Mouse (Mus musculus) urinary bladder, postnatal 10 days (tissue): Measurements from ENCODE around the gene Phactr1.

ENCODE experiments used
- DNase-seq: peaks from one replicate; pipeline ENCODE4 v3.0.0; 2022; ENCODE audit warnings: low spot score

The Phactr1 gene

DNA sequence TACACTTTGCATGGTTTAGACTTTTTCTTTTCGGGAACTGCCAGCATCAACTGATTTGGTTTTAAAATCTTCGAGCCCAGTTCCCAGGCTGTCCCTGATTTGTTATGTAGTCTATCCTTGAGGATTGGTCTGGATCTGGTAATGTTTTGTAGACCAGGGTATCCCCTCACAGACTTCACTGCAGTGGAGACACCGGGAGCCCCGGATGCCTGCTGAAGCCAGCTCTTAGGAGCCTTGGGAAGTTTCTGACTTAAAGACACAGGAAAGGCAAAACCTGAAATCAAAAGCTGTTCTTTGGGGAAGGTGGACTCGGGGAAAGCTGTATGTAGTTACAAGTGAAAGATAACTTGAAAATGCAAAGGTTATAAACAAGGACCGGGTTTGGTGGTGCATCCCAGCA, 186.6 kb downstream of the Phactr1 start:
- no peak for DNase-seq

DNA sequence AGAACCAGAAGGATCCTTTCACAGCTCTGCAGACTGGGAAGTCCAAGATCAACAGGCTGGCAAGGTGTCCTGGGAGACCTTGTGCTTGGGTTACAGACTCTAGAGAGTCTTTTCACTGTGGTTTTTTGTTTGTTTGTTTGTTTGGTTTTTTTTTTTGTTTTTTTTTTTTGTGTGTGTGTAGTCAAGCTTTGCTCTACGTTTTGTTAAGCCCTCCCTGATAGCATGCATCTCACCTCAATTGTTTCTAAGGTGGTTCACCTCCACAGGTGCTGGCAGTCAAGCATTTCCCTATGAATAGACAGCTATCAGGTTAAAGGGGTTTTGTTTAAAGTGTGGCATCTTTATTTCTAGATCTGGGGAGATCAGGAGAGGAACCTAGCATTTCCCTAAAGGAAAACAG, 191.7 kb downstream of the Phactr1 start:
- DNase-seq, result no peak

DNA sequence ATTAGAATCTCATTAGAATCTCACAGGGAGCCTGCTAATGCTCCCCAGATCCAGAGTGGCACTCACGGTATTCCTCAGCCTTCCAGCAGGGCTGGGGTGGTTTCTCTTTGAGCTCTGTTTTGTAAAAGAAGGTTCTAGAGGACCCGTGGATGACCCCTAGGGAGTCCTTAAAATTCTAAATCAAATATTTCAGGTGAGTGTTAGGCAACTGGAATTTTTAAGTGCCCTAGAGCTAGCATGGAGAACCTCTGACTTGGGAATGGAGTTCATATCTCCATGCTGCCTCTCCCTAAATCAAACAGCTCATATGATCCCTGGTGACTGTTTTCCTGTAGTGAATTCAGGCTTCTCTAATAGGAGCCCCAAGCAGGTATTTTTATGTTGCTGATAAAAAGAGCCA, 197.9 kb downstream of the Phactr1 start:
- DNase-seq, result no peak

DNA sequence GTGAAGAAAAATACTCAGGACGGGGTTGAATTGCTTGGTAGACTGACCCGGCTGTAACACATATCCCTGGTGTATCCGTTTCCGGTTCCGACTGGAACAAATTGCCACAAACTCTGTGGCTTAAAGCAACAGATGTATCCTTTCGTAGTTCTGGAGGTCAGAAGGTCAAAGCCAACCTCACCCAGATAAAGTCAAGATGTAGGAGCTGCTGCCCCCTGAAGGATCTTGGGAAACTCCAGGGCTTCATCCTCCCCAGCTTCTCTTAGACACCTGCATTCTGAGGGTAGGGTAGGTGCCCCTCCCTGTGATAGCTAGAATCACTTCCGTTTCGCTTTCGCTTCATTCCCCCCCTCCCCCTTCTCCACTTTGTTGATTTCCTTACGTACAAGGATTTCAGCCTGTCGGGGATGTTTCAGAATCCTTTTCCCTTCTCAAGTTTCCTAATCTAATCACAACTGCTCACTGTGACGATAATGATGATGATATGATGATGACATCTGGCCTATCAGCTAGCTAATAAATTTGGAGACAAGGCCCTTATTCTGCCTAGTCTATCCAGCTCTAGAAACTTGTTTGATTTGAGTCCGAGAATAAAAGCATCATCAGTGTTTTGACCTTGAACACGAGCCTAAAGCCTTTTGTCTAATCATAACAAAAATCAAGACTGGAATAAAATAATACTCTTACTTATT, 203.8 kb downstream of the Phactr1 start:
- DNase-seq, result no peak

DNA sequence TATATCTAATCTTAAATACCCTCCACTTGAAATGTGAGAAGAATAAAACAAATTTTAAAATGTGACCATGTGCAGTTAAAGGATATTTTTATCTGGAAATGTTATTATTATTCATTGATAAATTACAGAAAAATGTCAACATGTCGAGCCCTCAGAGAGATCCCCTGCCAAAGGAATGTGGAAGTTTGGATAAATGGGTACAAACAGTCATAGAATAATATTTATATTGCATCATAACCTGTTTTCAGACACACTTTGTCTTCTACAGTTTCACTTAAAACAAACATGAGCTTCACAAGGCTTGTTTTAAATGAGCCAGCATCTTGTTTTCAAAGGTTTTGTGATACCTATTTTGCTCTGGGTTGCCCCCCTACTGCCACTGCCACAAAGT, 204.3 kb downstream of the Phactr1 start:
- no peak for DNase-seq

DNA sequence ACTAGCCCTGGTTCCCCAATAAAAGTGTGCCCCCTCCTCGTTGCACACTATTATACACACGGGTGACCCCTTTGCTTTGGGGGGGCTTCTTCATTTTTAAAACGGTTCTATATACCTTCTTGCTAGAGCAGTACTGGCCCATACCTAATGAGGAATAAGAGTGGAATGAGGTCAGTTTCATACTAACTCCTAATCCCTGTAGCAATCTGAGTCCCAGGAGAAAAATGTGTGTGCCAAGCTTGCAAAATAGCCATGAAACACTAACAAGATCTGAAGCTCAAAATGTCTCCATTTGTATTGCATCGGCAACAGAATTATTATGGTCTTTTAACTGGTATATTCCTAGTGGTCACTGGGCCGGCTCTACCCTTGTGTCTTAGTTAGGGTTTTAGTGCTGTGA, 207.3 kb downstream of the Phactr1 start:
- no peak for DNase-seq

DNA sequence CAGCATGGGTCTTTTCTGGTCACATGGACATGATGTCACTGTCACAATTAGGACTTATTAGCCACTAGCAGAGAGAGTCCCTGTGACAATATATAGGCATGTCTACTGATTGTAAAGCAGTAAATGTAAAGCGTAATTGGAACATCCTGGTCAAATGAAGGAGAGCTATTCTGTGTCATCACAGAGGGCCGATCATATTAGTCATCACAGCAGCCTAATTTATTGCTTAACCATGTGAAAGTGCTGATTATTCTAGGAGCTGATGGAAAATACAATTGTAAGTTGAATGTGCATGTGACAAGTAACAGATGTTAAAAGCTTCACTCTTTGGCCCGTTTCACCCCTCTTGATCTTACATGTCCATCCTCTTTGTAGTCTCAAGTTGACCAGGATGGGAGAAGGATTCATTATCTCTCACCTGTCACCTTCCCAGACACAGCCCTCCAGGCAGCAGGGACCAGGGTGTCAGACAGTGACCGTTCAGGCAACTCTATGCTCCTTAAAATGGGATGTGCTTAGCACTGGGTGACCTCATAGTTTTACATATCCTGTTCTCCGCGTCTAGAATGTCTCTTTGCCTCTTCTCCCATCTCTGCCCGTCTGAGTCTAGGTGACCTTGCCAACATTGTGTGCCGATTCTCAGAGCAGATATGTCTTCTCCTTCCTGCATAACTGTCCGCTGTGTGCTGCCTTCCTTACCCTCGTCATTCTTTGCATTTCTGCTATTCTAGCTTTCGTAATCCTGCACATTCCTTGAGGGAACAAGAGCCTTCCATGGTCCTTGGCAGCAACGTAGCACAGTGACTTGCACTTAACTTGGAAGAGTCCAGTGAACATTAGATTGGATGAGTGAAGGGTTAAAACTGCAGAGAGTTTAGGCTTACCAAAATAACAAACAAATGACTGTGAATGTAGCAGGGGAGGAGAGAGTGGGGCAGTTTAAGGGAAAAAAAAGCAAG, 209.4 kb downstream of the Phactr1 start:
- DNase-seq, result no peak

DNA sequence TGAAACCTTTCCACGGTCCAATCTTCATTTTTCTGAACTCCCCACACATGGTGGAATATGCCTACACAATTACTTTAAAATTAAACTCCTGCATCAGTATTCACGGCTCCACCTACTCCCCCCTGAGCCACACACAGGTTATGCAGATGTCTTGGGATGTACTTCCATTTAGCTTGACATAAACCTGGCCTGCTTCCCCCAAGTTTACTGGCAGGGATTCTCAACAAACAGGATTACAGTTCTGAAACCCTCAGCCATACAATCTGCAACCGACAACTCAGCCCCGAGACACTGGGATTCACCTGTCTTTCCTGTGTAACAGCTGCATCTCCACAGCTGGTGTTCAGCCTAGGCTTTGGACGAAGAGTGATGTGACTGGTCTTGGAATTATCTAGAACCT, 210.2 kb downstream of the Phactr1 start:
- DNase-seq, result no peak

DNA sequence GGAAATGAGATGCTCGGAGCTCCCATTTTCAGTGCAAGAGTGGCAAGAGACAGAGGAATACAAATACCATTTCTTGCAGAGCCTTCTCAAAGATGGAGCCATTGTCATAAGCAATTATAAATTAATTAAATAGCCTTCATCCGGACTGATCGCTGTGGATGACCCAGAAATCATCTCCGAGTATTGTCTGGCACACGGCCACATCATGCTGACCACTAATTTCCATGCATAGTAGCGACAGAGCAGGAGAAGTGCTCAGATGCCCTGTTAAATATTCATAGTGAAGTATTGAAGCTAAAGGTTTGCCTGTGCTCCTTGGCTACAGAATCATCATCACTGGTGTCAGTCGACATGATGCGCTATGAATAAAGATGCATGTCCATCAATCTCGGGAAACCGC, 213.6 kb downstream of the Phactr1 start:
- DNase-seq, result no peak

DNA sequence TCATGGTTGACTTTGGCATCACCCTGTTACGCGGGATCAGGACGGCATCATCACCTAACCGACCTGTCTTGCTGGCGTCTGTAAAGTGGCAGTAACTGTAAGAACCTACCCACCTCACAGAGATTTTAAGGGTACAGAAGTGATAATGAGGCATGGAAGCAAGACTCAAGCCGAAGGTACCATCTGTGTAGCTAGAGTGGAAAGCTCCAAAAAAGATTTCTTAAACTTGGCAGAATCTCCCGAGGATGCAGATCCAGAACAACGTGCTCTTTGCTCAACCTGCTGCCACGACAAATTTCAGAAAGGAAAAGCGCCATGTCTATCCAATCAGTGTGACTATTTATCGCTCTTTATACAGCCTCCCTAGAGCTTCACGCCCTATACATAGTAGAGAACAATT, 214.2 kb downstream of the Phactr1 start:
- no peak for DNase-seq

DNA sequence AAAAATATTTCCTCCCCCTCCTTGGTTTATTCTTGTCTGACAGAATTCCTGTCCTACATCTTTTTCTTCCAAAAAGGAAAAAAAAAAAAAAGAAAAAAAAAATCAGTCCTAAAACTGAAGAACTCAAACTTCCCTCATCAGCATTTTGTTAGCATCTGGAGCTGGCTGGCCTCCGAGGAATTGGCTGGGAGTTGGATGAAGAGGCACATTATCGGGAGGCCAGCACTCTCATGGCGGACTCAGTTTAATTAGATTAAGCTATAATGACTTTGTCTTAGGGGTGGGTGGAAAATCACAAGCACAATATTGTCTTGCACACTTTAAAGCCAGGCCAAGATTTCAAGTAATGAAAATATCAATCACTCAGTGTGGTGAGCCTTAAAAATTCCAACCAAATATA, 215.6 kb downstream of the Phactr1 start:
- no peak for DNase-seq

DNA sequence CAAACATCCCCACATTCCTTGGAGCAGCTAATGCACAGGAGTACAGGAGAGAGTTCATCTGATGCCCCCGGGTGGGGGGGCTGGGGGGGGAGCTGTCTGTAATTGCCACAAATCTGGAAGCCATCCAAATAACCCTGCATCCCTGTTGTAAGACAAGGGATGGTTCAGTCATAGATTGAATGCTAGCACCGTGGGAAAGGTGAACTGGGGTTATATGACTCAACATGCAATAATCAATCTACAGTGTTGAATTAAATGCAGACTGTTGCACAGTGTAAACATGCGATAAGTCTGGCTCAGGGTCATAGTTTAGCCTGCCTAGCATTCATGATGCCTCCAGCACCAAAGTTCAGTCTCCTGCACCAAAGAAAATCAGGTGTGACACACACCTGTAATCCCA, 219.2 kb downstream of the Phactr1 start:
- no peak for DNase-seq

DNA sequence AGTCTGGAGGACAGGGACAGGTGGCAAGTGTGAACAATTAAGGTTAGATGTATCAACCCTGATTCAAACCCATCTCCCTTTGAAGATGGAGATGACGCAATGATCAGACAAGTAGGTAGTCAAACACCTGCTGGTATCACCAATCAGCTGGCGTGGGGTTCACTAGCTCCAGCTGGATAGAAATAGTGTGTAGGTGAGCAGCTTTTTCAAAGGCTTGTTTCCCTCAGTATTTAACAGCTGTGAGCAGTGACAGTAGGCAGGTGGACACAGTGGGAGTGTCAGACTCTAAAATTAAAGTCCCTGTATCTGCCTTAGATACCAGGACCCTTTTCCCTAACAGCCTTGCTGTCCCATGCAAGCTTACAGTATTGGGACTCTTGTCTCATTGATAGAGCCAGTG, 221.4 kb downstream of the Phactr1 start:
- no peak for DNase-seq

DNA sequence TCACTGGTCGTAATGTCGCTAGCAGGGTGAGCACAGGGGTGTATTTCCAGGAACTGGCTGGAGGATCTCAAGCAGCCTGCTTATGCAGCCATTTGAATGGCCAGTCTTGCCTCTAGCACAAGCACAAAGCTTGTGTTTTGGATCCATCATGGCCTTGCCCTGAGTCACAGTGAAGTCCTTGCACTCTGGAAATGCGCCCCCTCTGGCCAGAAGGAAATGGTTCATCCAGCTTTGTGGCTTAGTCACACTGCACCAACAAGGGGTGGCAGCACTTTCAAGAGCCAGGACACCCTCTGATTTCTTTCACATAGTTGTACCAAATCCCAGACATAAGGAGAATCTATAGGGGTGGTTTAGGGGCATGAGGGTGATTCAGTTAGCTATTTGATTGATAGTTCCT, 222.4 kb downstream of the Phactr1 start:
- no peak for DNase-seq

DNA sequence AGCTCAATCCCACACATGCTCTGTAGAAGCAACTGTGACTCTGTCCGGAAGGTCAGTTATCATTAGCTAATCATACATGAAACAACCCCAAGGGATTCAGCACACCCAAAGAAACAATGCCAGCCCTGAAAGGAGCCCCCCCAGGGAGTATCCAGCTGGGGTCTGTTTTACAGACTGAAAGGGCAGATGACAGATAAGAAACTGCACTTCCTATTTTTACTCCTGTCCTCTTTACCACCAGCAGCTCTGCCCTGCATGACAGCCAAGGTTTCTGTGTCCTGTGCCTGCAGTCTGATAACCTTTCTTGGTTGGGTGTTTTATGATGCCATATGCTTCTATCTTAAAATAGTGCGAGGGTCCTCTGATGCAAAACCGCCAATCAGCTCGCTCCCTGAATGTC, 225.4 kb downstream of the Phactr1 start:
- DNase-seq, result no peak

DNA sequence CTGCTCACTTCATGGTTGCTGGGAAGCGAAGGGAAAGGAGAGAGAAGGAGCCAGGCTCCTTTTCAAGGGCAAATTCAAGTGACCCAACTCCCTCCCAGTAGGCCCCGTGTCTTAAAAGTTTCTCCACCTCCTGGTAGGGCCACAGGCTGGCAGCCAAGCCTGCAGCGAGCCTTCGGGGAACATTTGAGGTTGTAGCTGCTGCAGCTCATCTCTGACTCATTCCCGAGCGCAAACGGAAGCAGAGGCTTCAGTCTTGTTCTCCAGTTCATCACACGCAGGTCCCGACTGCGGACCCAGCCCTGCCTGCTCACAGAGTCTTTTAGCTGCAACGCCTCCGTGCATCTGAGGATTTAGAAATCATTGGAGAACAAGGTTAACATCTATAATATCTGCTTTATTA, 226.6 kb downstream of the Phactr1 start:
- DNase-seq, result no peak

DNA sequence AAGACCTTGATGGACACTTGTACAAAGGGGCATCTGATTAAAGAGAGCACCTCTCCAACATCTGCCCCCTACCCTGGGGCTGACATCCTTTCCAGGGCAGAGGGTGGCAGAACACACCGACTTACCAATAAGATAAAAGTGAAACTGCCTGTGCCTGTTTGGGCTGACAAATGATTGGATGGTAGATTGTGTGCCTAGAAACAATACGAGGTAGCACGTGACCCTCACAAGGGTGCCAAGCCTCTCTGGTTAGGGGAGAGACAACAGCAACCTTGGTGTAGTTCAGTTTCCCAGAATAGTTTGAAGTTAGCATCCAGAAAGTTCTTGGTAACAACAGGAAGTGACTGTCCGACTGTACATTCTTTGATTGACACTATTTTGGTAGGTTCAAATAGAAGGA, 234.7 kb downstream of the Phactr1 start:
- no peak for DNase-seq

DNA sequence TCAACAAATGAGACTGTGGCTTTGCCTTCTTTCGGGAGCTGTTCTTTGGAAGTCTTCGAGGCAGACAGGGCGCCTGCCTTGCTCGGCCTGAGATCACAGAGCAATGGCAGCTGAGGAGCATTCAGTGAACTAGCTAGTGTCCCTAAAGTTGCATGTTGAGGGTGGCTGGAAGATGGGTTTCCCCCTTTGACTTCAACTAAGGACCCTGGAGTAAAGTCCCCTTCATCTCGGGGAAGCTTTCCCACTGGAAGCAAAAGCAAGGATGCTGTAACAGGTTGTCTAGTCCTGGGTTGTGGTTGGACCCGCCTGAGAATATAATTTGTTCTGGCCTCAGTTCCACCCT, 235.4 kb downstream of the Phactr1 start:
- DNase-seq, result no peak

DNA sequence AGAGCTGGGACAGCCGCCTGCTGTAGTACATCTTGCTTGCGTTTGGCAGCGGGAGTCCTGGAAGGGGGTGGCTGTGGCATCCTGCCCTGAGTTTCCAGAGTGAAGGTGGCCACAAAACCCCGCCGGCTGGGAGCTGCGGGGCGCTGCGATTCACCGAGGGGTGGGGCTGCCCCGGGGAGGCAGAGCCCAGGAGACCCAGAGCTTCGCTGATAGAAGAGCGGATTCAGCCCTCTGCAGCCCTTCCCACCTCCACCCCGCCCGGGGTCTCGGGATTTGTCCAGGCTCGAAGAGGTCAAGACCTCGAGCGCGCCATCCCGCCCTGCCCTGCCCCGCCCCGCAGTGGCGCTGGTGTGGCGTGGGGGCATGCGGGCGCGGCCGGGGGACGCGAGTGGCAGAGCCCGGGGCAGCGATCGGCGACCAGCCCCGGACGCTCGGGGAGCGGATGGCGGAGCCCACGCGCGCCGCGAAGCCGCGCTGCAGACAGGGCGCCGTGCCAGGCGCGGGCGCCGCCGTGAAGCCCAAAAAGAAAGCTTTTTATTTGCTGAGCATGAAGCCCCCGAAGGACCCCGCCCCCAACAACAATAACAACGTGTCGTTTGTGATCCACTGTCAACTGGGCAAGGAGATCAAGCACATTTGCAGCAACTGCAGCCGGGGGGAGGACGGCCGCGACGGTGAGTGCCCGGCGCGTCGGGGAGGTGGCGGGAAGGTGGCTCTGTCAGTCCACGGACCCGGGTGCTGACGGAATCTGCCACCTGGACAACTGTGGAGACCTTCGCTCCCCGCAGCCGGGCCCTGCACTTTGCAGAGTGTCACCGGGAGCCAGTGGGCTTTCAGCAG, 236.0 kb downstream of the Phactr1 start:
- no peak for DNase-seq

DNA sequence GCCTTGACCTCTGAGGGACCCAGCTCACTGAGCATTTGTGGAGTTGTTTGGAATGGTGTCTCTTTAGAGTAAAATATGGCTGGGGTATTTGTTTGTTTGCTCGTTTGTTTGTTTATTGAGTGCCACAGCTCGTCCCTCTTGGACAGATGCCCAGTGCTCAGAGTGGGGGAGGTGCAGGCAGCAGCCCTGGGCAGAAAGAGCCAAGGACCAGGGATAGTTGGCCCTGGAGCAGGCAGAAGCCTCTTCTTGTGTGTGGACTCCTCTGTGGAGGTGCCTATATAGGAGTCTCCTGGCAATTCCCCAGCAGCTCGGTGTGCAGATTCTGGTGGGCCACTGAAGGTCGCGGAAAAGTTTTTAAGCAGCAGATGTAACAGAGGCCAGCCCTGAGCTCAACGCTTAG, 236.8 kb downstream of the Phactr1 start:
- DNase-seq, result no peak

DNA sequence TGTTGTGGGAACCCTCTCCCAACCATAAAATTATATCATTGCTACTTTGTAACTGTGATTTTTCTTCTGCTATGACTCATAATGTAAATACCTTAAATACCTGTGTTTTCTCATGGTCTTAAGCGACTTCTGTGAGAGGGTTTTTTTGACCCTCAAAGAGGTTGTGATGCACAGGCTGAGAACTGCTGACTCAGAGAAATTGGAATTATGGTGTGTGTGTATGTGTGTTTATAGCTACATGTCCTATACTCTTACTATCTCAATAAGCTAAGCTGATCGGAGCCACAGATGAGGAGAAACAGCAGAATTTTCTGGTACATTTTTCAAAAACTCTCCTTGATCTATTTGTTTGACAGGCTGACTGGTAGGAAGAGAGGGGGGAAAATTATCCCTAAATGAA, 239.6 kb downstream of the Phactr1 start:
- DNase-seq, result no peak

DNA sequence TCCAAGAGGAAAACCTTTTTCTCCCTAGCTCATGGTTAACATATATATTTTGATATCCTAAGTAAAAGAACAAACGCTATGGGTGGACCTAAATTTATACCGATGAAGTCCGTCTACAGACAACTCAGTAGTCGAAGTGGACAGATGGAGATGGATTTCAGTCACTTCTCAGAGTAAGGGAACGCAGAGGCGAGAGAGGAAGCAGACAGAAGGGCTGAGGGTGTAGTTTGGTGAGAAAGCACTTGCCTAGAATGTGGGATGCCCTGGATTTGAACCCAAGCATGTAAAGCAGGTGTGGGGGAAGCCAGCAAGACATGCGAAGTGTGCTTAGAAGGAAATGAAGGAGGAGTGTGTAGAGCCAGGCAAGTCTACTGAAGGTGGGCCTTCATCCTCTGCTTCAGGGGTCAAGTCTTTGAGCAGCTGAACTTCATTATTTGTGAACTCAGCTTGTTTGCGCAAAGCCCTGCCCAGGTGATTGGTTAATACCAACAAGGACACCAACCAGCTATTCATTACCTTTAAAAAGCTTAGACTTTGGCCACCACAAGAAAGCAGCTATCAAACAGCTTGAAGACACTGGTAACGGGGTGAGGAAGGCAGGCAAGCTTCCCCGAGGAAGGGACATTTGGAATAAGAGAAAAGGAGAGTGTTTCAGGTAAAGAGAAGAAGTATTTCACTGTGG, 241.5 kb downstream of the Phactr1 start:
- DNase-seq, result no peak
